Mouse (Mus musculus): ENCODE measurements around the gene Cdk5rap3.

The Cdk5rap3 gene

DNA sequence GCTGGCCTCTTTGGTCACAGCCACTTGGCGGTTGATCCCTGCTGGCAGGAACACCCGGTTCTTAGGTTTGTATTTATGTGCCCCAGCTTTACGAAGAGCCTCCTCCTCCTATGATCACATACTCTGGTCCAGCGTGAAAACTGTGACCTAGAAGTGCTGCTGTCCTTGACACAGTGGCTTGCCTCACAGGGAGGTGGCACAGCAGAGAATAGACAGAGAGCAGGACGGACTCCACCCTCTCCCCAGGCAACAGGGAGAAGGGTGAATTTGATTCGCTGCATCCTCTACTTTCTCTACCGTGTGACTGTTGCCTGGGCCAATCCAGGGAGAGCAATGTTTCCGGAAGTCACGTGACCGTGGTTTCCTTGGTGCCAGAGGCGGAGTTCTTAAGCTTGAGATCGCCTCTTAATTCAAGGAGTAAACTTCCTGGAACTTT is 18.6 kb upstream of the Cdk5rap3 start:
- DNase-seq (ENCODE audit: low read depth in 1 of 2, low spot score in 2 of 2): peak; percentile 61 to 62

DNA sequence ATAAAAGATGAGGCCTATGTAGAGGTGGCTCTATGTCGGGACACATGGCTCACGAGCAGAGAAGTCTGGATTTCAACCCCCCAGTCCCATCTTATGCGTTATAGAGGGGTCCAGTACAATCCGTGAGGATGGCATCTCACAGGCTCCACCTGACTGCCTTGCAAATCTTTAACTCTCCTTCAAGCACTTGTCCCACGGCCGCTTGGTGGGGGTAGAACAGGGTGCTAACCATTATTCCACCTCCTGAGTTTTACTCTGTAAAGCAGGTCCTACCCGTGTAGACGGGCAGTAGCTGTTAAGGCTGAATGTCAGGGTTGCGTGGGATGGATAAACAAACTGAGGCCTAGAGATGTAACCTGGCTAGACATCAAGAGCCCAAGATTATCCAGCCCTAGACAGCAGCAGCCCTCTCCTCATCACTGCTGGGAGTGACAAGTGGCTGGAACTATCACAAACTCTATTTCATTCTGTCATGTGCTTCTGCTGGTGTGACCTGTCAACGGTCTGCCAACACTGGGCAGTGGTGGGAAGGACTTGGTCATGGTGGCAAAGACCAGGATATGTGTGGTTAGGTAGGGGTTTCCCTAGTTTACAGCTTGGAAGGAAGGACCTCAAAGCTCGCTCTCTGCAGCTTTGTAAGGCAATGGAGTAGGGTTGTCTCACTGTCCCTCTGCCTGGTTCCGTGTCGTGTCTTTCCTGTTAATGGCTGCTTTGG is 17.4 kb upstream of the Cdk5rap3 start:
- no peak for DNase-seq (ENCODE audit: low read depth in 1 of 2, low spot score in 2 of 2)

DNA sequence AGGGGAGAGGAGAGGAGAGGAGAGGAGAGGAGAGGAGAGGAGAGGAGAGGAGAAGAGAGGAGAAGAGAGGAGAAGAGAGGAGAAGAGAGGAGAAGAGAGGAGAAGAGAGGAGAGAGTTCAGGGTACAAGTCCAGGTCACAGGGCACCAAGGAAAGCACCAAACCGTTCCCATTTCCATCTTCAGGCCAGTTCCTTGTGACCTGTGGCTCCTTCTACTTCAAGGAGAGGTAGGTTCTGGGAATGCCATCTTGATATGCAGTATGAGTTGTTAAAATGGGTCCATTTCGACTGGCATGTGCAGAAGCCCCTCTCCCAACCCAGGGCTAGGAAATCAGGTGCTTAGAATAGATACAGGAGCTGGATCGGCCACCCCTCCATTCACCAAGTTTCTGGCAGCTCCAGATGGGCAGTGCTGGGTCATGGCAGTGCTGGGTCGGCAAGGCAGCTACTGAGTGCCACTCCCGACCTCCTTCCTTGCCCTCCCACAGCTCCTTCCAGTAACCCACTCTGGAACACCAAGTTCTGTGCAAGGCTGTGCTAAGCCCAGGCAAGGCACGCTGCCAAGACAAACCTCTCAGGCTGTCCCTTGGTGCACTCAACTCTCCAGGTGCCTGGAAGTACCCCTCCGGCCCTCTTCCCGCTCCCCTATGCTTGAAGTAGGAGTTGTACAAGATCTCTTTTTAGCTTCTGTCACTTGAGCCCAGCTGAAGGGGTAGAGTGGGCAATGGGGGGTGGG is 15.2 kb upstream of the Cdk5rap3 start:
- DNase-seq (ENCODE audit: low read depth in 1 of 2, low spot score in 2 of 2): no peak

DNA sequence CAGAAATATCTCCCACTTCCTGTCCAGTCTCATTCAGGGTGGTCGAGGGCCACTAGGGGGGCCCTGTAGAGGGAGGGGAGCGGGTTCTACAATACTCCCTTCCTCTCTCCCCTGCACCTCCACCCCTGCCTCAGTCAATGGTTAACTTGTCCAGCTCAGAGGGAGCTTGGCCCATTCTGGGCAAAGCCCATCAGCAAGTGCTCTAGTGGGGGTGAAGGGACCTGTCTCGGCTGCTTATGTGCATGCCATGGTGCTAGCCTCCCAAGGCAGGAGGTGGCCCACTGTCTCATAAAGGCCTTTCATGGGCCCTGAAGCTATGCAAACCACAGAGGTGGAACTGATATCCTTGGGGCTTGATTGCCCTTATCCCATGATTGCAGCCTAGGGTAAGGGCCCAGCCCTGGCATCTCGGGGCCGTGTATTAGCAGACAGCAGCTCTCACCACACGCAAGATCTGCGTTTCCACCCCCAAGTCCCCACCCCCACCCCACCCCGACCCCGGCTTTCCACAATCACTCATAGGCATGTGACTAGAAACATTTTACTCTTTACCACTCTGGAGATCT is 13.6 kb upstream of the Cdk5rap3 start:
- no peak for DNase-seq (ENCODE audit: low read depth in 1 of 2, low spot score in 2 of 2)

DNA sequence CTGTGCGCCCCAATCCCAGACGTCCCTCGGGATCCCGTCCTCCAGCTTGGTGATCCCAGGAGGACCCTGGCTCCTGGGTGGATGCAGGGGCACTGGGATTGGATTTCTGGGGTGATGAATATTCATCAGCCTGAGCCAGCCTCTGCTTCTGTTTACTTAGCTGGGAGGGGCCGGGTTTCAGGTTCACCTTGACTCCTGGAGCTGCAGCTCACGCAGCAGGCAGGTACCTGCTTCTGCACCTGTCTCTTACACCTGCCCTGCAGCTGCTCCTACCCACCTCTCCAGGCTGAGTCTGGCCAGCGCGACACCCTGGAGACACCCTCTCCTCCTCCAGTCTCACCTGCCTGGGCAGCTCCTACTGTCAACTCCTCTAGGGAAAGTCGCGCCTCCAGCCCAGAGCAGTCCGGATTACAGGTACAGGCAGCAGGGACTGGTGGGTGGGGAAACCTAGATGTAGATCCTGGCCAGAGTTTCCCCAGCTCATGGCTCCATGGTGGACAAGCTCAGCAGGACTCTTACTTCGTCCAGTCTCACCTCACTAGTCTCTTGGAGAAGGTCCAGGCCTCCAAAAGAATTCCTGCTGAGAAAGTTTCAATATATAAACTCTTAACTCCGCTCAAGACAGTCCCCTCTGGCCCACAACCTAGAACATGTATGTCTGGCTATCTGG is 12.9 kb upstream of the Cdk5rap3 start:
- no peak for DNase-seq (ENCODE audit: low read depth in 1 of 2, low spot score in 2 of 2)

DNA sequence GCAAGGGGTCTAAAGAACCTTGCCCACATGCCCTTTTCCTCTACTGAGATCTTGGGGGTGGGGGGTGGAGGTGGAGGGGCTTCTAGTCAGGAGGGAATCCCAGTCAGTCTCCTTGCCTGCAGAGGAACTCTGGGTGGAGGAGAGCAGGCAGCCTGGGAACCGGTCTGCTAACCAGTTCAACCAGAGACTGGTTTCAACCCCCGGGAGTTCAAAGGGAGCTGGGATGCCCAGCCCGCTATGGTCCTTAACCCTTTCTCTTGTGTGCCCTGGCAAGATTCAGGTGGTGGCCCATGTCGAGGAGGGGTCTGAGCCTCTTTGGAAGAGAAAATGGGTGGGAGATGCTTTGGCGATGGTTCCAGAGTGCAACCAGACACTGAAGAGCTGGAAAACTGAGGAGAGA is 12.4 kb upstream of the Cdk5rap3 start:
- no peak for DNase-seq (ENCODE audit: low read depth in 1 of 2, low spot score in 2 of 2)

DNA sequence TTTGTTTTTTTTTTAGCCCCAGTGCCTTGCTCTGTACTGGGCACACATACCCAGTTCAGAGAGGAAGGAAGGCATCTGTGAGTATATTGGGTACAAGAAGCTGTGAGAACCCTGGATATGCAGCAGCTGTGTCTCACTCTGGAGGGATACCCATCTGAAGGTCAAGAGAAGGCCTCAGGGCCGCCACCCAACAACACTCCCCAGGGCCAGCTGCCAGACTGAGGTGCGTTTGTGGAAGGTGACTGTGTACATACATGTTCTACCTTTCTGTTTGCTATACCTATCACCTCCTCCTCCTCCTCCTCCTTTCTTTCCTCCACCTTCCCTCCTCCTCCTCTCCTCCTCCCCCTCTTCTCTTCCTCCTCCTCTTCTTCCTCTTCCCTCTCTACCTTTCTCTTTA is 11.8 kb upstream of the Cdk5rap3 start, which contains the start of gene Prr15l:
Gene Prr15l, plus strand, starts transcription at position 17 of the 400 bp plus-strand sequence.
- DNase-seq (ENCODE audit: low read depth in 1 of 2, low spot score in 2 of 2): no peak

DNA sequence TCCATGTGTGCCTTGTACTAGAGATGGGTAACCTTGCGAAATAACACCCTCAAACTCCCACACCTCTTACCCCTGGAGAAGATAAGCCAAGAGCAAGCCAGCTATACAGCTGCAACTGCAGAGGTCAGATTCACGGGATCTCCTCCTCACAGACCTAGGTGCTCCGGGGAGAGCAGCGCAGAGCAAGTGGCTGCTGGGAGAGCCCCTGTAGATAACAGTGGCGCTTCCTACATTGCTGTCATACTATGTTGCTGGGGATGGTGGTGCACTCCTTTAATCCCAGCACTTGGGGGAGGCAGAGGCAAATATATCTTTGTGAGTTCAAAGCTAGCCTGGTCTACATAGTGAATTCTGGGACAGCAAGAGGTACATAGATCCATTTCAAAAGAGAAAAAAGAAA is 10.3 kb upstream of the Cdk5rap3 start:
- no peak for DNase-seq (ENCODE audit: low read depth in 1 of 2, low spot score in 2 of 2)

DNA sequence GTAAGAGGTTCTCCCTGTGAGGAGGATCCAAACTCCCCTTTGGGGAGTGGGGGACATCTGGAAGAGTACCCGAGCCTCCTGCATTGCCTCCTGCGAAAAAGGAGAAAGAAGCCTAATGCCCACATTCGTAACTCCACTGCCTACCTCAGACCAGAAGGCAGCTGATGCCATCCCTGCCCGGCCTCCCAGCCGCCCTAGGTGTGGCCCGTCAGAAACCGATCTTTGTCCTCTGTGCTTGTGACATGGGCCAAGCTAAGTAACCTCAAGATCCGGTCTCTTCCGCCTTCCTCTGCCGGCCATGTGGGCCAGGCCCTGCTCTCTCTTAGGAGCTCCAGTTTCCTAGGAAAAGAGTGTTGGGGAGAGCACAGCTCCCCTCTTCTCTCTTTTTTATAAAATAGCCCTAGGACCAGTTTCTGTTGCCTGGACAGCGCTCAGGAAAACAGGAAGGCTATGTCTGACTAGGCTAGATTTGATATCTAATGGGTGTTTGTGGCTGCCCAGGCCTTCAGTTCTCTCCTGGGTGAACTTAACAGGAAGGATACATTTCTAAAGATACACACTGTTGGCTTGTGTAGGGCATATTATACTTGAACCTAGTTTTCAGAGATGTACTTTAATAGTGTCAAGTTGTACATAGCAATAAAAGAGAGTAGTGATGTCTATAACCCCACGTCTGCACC is 9.3 kb upstream of the Cdk5rap3 start:
- DNase-seq (ENCODE audit: low read depth in 1 of 2, low spot score in 2 of 2): peak; percentile 10 to 19

DNA sequence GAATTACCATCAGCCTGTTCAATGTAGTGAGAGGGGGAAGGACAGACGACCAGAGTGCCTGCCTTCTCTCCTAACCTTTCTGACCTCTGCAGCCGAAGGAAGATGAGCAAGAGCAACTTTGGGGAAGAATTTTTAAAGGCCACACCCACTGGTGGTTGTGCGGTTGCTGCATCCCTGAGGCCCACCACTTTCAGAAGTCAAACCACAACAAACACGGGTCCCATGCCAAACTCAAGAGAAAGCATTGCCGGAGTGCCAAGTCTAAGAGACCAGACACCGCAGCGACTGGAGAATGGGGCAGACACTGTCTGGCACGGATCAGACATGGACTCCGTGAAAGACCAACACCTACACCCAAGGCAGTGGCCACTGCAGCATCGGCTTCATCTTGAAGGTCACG is 8.6 kb upstream of the Cdk5rap3 start:
- DNase-seq (ENCODE audit: low read depth in 1 of 2, low spot score in 2 of 2): peak; percentile 48 to 53

DNA sequence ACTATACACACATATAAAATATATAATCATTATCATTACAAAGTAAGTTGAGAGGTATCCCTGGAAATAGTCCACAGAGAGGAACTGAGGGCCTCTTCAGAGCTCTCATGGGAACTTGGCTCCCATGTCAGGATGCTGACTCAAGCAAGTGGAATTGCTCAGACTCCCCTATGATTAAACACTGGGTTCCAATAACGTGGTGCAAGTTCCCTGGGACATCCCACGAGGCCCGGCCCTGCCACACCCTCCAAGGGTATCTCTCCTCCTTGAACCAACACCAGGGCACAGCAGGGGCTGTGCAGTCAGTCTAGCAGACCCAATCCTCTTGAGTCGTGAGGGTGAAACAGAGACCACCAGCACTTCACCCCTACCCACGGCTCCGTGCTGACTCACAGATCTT is 2.7 kb upstream of the Cdk5rap3 start:
- DNase-seq (ENCODE audit: low read depth in 1 of 2, low spot score in 2 of 2): no peak

DNA sequence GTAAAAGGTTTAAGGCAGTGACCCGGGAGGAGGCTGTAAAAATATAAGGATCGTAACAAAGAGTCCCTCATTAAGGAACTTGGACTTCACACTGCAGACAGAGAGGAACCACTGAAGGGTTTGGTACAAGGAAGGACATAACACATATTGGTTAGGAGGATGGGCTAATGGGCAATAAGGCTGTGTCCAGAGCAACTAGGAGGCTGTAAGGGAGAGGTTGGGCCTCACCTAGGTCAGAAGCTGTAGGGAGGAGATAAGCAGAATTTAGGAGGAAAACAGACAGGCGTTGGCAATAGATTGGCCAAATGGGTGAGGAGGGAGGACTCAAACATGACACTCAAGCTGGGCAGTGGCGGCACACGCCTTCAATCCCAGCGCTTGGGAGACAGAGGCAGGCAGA is 1.1 kb upstream of the Cdk5rap3 start:
- no peak for DNase-seq (ENCODE audit: low read depth in 1 of 2, low spot score in 2 of 2)

DNA sequence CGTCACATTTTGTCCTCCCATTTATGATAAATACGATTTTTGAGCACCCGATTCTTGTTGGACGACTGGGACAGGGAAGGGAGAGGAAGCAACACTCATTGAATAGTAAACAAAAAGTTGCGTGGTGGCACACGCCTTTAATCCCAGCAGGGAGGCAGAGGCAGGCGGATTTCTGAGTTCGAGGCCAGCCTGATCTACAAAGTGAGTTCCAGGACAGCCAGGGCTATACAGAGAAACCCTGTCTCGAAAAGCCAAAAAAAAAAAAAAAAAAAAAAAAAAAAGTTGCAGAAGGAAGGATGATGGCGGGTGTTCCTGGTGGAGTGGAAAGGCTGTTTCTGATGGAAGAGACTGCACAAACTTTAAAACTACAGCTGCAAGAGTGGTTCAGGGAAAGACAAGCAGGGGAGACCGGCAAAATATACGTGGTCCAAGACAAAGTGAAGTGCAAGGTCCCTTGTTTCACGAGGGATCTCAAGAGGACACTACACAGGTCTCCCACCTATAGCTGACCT is 645 bp upstream of the Cdk5rap3 start:
- no peak for DNase-seq (ENCODE audit: low read depth in 1 of 2, low spot score in 2 of 2)

DNA sequence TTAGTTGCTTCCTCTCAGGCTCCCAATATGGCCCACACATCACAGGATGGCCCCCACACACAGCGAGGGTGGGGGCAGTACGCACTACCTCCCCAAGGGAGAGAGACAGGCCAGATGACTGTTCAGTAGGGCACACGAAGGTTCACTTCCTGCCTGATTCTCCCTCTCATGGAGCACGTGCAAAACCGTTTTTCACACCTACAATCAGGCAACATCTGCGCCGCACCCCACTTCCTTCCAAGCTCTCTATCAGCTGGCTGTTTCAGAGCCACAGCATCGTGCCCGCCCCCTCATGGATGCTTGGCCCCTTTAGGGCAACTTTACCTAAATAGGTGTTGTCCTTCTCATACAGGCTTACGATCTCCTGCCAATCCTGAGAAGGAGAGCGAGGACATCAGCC is 3.6 kb downstream of the Cdk5rap3 start:
- DNase-seq (ENCODE audit: low read depth in 1 of 2, low spot score in 2 of 2): no peak

DNA sequence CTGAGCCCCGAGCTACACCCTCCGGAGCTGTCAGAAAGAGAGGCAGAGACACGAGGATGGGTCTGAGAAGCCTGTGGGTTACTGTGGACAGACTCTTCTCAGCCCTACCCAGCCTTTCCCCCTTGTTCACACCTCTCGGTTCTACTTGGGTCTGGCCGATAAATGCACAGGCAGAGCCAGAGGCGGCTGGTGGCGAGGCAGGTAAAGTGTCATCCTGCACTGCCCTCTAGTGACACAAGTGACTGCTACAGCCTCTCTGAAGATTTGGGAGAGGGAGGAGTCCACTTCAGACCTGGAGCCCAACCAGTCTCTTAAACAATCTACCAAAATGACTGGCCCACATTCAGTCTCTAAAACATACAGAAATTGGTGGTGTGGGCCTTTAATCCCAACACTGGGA is 6.3 kb downstream of the Cdk5rap3 start:
- peak; percentile 28 to 50 for DNase-seq (ENCODE audit: low read depth in 1 of 2, low spot score in 2 of 2)

DNA sequence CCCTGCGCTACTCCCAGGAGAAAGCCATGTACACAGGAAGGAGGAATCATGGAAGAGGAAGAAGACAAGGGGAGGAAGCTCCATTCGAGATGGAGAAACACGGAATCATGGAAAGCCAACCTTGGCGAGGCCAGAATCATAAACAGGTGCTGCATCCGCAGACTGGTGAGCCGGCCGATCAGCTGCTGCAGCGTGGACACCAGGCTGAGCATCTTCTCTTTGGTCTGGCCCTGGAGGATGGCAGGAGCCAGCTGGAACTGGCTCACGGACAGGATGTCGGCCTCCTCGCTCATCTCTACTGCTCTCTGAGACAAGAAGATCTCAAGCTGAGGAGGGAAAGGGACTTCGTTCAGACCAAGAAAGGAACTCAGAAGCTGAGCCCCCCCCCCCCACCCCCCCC is 7.7 kb downstream of the Cdk5rap3 start:
- no peak for DNase-seq (ENCODE audit: low read depth in 1 of 2, low spot score in 2 of 2)

DNA sequence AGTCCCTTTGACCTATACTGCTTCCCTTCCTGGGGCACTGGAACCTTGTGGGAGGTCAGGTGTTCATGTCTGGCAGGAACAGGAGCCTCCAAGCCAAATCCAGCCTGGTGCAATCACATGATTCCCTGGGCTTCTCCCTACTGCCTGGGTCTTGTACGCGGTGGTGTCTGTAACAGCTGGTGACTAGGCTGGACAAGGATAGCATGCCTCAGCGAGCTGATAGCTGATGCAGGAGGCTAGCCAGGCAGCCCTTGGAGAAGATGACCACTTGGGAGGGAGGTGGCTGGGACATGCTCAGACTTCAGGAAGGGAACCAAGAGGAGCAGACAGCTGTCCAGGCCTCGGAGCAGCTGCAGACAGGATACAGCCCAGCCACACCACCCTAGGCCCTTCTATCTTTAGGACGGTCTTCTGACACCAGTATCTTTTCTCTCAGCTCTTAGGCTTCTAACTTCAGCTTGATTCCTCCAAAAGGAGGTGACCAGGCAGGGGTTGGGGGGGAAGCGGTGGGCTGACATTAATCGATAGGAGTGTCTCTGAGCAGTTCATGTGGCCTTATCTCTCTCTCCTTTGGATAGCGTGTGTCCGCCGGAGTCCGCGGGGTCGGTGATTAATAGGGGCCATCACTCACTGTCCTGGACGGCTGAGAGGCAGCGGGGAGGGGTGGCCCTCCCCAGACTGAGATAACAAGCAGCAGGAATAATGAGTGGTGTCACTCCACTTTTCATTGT is 9.7 kb downstream of the Cdk5rap3 start:
- DNase-seq (ENCODE audit: low read depth in 1 of 2, low spot score in 2 of 2): no peak

DNA sequence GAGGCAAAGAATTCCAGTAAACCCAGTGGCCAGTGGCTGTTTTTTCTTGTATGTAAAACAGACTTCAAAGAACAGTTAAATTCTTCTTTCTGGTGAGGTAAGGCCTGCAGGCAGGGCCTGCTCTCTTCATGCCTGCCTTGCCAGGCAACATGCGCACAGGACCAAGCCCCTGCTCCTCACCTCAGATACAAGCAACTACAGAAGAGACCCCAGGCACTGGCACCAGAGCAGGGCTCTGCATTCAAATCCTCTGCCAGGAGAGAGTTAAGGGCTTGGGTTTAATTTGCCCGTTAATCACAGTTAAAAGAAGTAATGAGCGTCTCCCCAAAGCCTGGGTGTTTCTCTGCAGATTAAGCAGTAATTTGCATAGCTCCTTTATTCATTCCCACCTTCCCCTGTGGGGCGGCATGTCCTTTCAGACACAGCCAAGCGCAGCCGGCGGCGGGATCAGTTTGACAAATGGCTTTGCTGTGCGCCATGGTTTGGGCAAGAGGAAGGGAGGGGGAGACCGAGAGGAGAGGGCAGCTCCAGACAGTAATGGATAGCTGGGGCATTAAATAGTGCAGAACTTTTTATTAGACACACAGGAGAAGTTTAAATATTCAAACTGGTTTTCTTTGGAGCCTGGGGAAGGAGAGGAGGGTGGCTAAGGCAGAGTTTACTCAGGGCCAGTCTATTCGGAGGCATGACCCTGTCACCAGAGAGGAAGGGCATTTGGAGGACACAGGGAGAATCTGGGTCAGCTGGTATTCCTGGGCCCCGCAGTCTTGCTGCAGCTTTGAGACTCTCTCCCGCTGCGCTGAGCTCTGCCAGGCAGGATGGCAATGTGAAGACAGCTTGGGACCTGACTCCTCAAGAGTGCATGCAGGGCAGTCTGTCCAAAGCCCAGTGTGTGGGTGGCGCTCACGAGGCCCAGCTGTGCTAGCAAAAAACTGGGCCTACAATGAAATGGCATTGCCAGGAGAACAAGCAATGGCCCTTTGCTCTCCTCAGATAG is 13.4 kb downstream of the Cdk5rap3 start:
- no peak for DNase-seq (ENCODE audit: low read depth in 1 of 2, low spot score in 2 of 2)

DNA sequence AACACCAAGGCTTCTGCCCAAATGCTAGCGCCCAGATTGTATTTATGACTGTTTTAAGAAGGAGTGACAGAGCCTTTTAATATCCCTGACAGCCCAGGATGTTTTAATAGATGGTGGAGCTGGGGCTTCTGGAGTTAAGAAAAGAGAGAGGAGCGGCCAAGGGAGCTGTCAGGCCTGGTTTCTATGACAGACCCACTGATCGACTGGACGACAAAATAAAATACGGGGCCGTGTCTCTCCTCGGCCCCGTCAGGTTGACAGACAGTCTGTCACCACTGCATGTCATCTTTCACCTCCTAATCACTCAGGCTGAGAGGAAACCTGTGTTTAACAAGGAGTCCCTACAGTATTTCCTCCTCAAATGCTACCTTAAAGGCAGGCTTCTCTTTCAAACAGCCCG is 15.0 kb downstream of the Cdk5rap3 start:
- DNase-seq (ENCODE audit: low read depth in 1 of 2, low spot score in 2 of 2): no peak

All from monocyte, adult 2 months (primary cell).